Mouse (Mus musculus): ENCODE measurements around the gene Gm10645. TPM values are rescaled to one million over a fixed set of nuclear protein-coding genes. Genes with fewer than 3 reads are reported as not detected.

The Gm10645 gene
- polyA plus RNA-seq, 1 experiment: 0.25 TPM

GRCm38 (mm10) chr8:83152470-83152869 lies 13.5 kb downstream of the Gm10645 start:
- no peak for TF ChIP-seq POLR2A (IDR thresholded peaks at IDR 0.05; ENCODE audit: low read depth, low read length)
- TF ChIP-seq CTCF (conservative IDR thresholded peaks at IDR 0.05; ENCODE audit: insufficient read depth, insufficient read length, low read depth, low read length): no peak
- DNase-seq: no peak
- H3K27me3 ChIP-seq (replicated peaks; ENCODE audit: control insufficient read depth, insufficient read depth, low read length): no peaks in the 10 kb centered on the region
- WGBS: 32% methylated on average over 4 of the region's 4 CpGs
- H3K4me3 ChIP-seq (ENCODE audit: insufficient read depth, low read depth, low read length): no peak overlapping the region
- H3K4me1 ChIP-seq (ENCODE audit: control insufficient read depth, insufficient read depth, low read length): no peaks in the 10 kb centered on the region
- no peaks in the 10 kb centered on the region for H3K36me3 ChIP-seq (ENCODE audit: control insufficient read depth, insufficient read depth, low read length)
- H3K27ac ChIP-seq (ENCODE audit: insufficient read depth, low read depth, low read length): no peak overlapping the region

GRCm38 (mm10) chr8:83152055-83152454 lies 13.9 kb downstream of the Gm10645 start:
- TF ChIP-seq POLR2A (IDR thresholded peaks at IDR 0.05; ENCODE audit: low read depth, low read length) (no peak), CTCF (conservative IDR thresholded peaks at IDR 0.05; ENCODE audit: insufficient read depth, insufficient read length, low read depth, low read length) (no peak)
- Histone ChIP-seq H3K4me1 (ENCODE audit: control insufficient read depth, insufficient read depth, low read length) (no peaks in the 10 kb centered on the region), H3K4me3 (ENCODE audit: insufficient read depth, low read depth, low read length) (no peak overlapping the region), H3K36me3 (ENCODE audit: control insufficient read depth, insufficient read depth, low read length) (no peaks in the 10 kb centered on the region), H3K27me3 (replicated peaks; ENCODE audit: control insufficient read depth, insufficient read depth, low read length) (no peaks in the 10 kb centered on the region), H3K27ac (ENCODE audit: insufficient read depth, low read depth, low read length) (no peak overlapping the region)
- DNase-seq: no peak
- WGBS: 66% methylated on average over 2 of the region's 2 CpGs

GRCm38 (mm10) chr8:83149124-83149523 lies 16.8 kb downstream of the Gm10645 start:
- Histone ChIP-seq H3K27ac (ENCODE audit: insufficient read depth, low read depth, low read length) (no peak overlapping the region), H3K27me3 (replicated peaks; ENCODE audit: control insufficient read depth, insufficient read depth, low read length) (no peaks in the 10 kb centered on the region), H3K36me3 (ENCODE audit: control insufficient read depth, insufficient read depth, low read length) (no peaks in the 10 kb centered on the region), H3K4me1 (ENCODE audit: control insufficient read depth, insufficient read depth, low read length) (no peaks in the 10 kb centered on the region), H3K4me3 (ENCODE audit: insufficient read depth, low read depth, low read length) (no peak overlapping the region)
- no peak for DNase-seq
- TF ChIP-seq CTCF (conservative IDR thresholded peaks at IDR 0.05; ENCODE audit: insufficient read depth, insufficient read length, low read depth, low read length) (no peak), POLR2A (IDR thresholded peaks at IDR 0.05; ENCODE audit: low read depth, low read length) (no peak)
- WGBS: 79% methylated on average over 6 of the region's 6 CpGs

- TF ChIP-seq CTCF (conservative IDR thresholded peaks at IDR 0.05; ENCODE audit: insufficient read depth, insufficient read length, low read depth, low read length) (no peak), POLR2A (IDR thresholded peaks at IDR 0.05; ENCODE audit: low read depth, low read length) (no peak)
- Histone ChIP-seq H3K27ac (ENCODE audit: insufficient read depth, low read depth, low read length) (no peak overlapping the region), H3K4me3 (ENCODE audit: insufficient read depth, low read depth, low read length) (no peak overlapping the region), H3K27me3 (replicated peaks; ENCODE audit: control insufficient read depth, insufficient read depth, low read length) (no peaks in the 10 kb centered on the region), H3K36me3 (ENCODE audit: control insufficient read depth, insufficient read depth, low read length) (no peaks in the 10 kb centered on the region), H3K4me1 (ENCODE audit: control insufficient read depth, insufficient read depth, low read length) (no peaks in the 10 kb centered on the region)
- DNase-seq: no peak
- 69% methylated on average over 3 of the region's 3 CpGs for WGBS
Observed at GRCm38 (mm10) chr8:83145421-83145820, 20.5 kb downstream of the Gm10645 start.

GRCm38 (mm10) chr8:83144601-83145000 lies 21.4 kb downstream of the Gm10645 start:
- Histone ChIP-seq H3K27me3 (replicated peaks; ENCODE audit: control insufficient read depth, insufficient read depth, low read length) (no peaks in the 10 kb centered on the region), H3K4me3 (ENCODE audit: insufficient read depth, low read depth, low read length) (no peak overlapping the region), H3K36me3 (ENCODE audit: control insufficient read depth, insufficient read depth, low read length) (no peaks in the 10 kb centered on the region), H3K27ac (ENCODE audit: insufficient read depth, low read depth, low read length) (no peak overlapping the region), H3K4me1 (ENCODE audit: control insufficient read depth, insufficient read depth, low read length) (no peaks in the 10 kb centered on the region)
- 92% methylated on average over 4 of the region's 4 CpGs for WGBS
- DNase-seq: no peak
- TF ChIP-seq CTCF (conservative IDR thresholded peaks at IDR 0.05; ENCODE audit: insufficient read depth, insufficient read length, low read depth, low read length) (no peak), POLR2A (IDR thresholded peaks at IDR 0.05; ENCODE audit: low read depth, low read length) (no peak)

- no peak for DNase-seq
- no peak overlapping the region for H3K27ac ChIP-seq (ENCODE audit: insufficient read depth, low read depth, low read length)
Observed at GRCm38 (mm10) chr8:83141358-83141757, 24.6 kb downstream of the Gm10645 start.

GRCm38 (mm10) chr8:83140701-83141111 lies 25.3 kb downstream of the Gm10645 start:
- Histone ChIP-seq H3K27me3 (replicated peaks; ENCODE audit: control insufficient read depth, insufficient read depth, low read length) (no peaks in the 10 kb centered on the region), H3K36me3 (ENCODE audit: control insufficient read depth, insufficient read depth, low read length) (no peaks in the 10 kb centered on the region), H3K27ac (ENCODE audit: insufficient read depth, low read depth, low read length) (no peak overlapping the region), H3K4me1 (ENCODE audit: control insufficient read depth, insufficient read depth, low read length) (0 out of 2 replicates have a peak, but pooled peaks cover 2% of the 10 kb centered on the region), H3K4me3 (ENCODE audit: insufficient read depth, low read depth, low read length) (no peak overlapping the region)
- no peak for DNase-seq
- TF ChIP-seq CTCF (conservative IDR thresholded peaks at IDR 0.05; ENCODE audit: insufficient read depth, insufficient read length, low read depth, low read length) (no peak), POLR2A (IDR thresholded peaks at IDR 0.05; ENCODE audit: low read depth, low read length) (no peak)
- WGBS: 66% methylated on average over 3 of the region's 3 CpGs

More at GRCm38 (mm10) chr8:83141358-83141757, 24.6 kb downstream of the Gm10645 start:
- Histone ChIP-seq H3K4me3 (ENCODE audit: insufficient read depth, low read depth, low read length) (no peak overlapping the region), H3K36me3 (ENCODE audit: control insufficient read depth, insufficient read depth, low read length) (no peaks in the 10 kb centered on the region), H3K4me1 (ENCODE audit: control insufficient read depth, insufficient read depth, low read length) (no peaks in the 10 kb centered on the region), H3K27me3 (replicated peaks; ENCODE audit: control insufficient read depth, insufficient read depth, low read length) (no peaks in the 10 kb centered on the region)
- 47% methylated on average over 5 of the region's 5 CpGs for WGBS
- no peak for TF ChIP-seq CTCF (conservative IDR thresholded peaks at IDR 0.05; ENCODE audit: insufficient read depth, insufficient read length, low read depth, low read length)
- TF ChIP-seq POLR2A (IDR thresholded peaks at IDR 0.05; ENCODE audit: low read depth, low read length): no peak
